Mouse (Mus musculus): ENCODE results near the gene BC028528. TPM values are rescaled to one million over a fixed set of nuclear protein-coding genes. Genes with fewer than 3 reads are reported as not detected.
"Not testable (repeated sequence)": the region's sequence is repeated elsewhere in the genome, so short reads cannot be mapped to it uniquely, and the experiment has no call there.

Gene BC028528
- polyA plus RNA-seq, 1 experiment from 2014 or later: 10.2 TPM

GRCm38 (mm10) chr3:95928261-95928657 lies 36.5 kb upstream of the BC028528 start:
- H3K4me1 ChIP-seq: peaks cover 19% of the 10 kb centered on the region
- H3K9ac ChIP-seq (replicated peaks): peak overlapping the region; percentile 55; the same call in 1 of the 2 replicates
- peak overlapping the region; percentile 56 for H3K4me2 ChIP-seq (replicated peaks)
- no peaks in the 10 kb centered on the region for H3K9me3 ChIP-seq
- H3K36me3 ChIP-seq: peaks cover 1% of the 10 kb centered on the region; the same call in 1 of the 2 replicates
- peak overlapping the region; percentile 88 for H3K27ac ChIP-seq (replicated peaks)
- no peak for ATAC-seq (ENCODE audit: low FRiP score, low read depth)
- no peaks in the 10 kb centered on the region for H3K27me3 ChIP-seq
- 79% methylated on average over 6 of the region's 6 CpGs for WGBS
- peak overlapping the region; percentile 95 for H3K4me3 ChIP-seq

GRCm38 (mm10) chr3:95925087-95925486 lies 33.3 kb upstream of the BC028528 start:
- no peak overlapping the region for H3K4me2 ChIP-seq (replicated peaks)
- no peak overlapping the region for H3K9ac ChIP-seq (replicated peaks)
- no peak overlapping the region for H3K4me3 ChIP-seq
- no peaks in the 10 kb centered on the region for H3K9me3 ChIP-seq
- H3K4me1 ChIP-seq: no peaks in the 10 kb centered on the region
- H3K27me3 ChIP-seq: no peaks in the 10 kb centered on the region
- no peak for ATAC-seq (ENCODE audit: low FRiP score, low read depth)
- H3K27ac ChIP-seq (replicated peaks): no peak overlapping the region
- H3K36me3 ChIP-seq: no peaks in the 10 kb centered on the region
- WGBS: 82% methylated on average over 5 of the region's 5 CpGs

- WGBS: 81% methylated on average over 4 of the region's 4 CpGs
- no peaks in the 10 kb centered on the region for H3K9me3 ChIP-seq
- no peak overlapping the region for H3K4me2 ChIP-seq (replicated peaks)
- H3K9ac ChIP-seq (replicated peaks): no peak overlapping the region
- H3K4me1 ChIP-seq: no peaks in the 10 kb centered on the region
- no peak for ATAC-seq (ENCODE audit: low FRiP score, low read depth)
- H3K27ac ChIP-seq (replicated peaks): no peak overlapping the region
- no peak overlapping the region for H3K4me3 ChIP-seq
- no peaks in the 10 kb centered on the region for H3K36me3 ChIP-seq
- H3K27me3 ChIP-seq: no peaks in the 10 kb centered on the region
Measured at GRCm38 (mm10) chr3:95924185-95924584, 32.4 kb upstream of the BC028528 start.

- 91% methylated on average over 7 of the region's 7 CpGs for WGBS
Measured at GRCm38 (mm10) chr3:95923429-95923828, 31.6 kb upstream of the BC028528 start.

GRCm38 (mm10) chr3:95920532-95920931 lies 28.7 kb upstream of the BC028528 start:
- H3K4me1 ChIP-seq; H3K9me3 ChIP-seq; H3K36me3 ChIP-seq; H3K4me2 ChIP-seq (replicated peaks); H3K4me3 ChIP-seq; ATAC-seq (ENCODE audit: low FRiP score, low read depth); H3K27me3 ChIP-seq; H3K27ac ChIP-seq (replicated peaks); H3K9ac ChIP-seq (replicated peaks): not testable (repeated sequence)
- 67% methylated on average over 2 of the region's 2 CpGs for WGBS

More at GRCm38 (mm10) chr3:95923429-95923828, 31.6 kb upstream of the BC028528 start:
- H3K4me1 ChIP-seq; H3K4me3 ChIP-seq; H3K4me2 ChIP-seq (replicated peaks); H3K27me3 ChIP-seq; H3K27ac ChIP-seq (replicated peaks); H3K9ac ChIP-seq (replicated peaks); ATAC-seq (ENCODE audit: low FRiP score, low read depth); H3K9me3 ChIP-seq; H3K36me3 ChIP-seq: not testable (repeated sequence)

- H3K4me3 ChIP-seq: no peak overlapping the region
- ATAC-seq (ENCODE audit: low FRiP score, low read depth): no peak
- H3K9ac ChIP-seq (replicated peaks): no peak overlapping the region
- WGBS: 82% methylated on average over 7 of the region's 7 CpGs
- H3K4me2 ChIP-seq (replicated peaks): no peak overlapping the region
- no peaks in the 10 kb centered on the region for H3K36me3 ChIP-seq
- H3K27me3 ChIP-seq: peaks cover 3% of the 10 kb centered on the region; the same call in 1 of the 2 replicates
- no peaks in the 10 kb centered on the region for H3K4me1 ChIP-seq
- no peak overlapping the region for H3K27ac ChIP-seq (replicated peaks)
- no peaks in the 10 kb centered on the region for H3K9me3 ChIP-seq
Measured at GRCm38 (mm10) chr3:95916760-95917159, 25.0 kb upstream of the BC028528 start.

GRCm38 (mm10) chr3:95914706-95915105 lies 22.9 kb upstream of the BC028528 start:
- Histone ChIP-seq H3K4me2 (replicated peaks) (no peak overlapping the region), H3K4me3 (no peak overlapping the region), H3K9ac (replicated peaks) (no peak overlapping the region), H3K9me3 (no peaks in the 10 kb centered on the region), H3K27ac (replicated peaks) (no peak overlapping the region), H3K27me3 (peaks cover 3% of the 10 kb centered on the region; the same call in 1 of the 2 replicates), H3K4me1 (no peaks in the 10 kb centered on the region), H3K36me3 (no peaks in the 10 kb centered on the region)
- ATAC-seq (ENCODE audit: low FRiP score, low read depth): no peak
- 91% methylated on average over 4 of the region's 4 CpGs for WGBS

GRCm38 (mm10) chr3:95907613-95908012 lies 15.8 kb upstream of the BC028528 start:
- Histone ChIP-seq H3K27ac (replicated peaks) (no peak overlapping the region), H3K9ac (replicated peaks) (no peak overlapping the region), H3K36me3 (no peaks in the 10 kb centered on the region), H3K4me2 (replicated peaks) (no peak overlapping the region), H3K9me3 (no peaks in the 10 kb centered on the region), H3K27me3 (peaks cover 24% of the 10 kb centered on the region), H3K4me3 (no peak overlapping the region), H3K4me1 (peaks cover 38% of the 10 kb centered on the region)
- ATAC-seq (ENCODE audit: low FRiP score, low read depth): no peak
- WGBS: 55% methylated on average over 4 of the region's 4 CpGs

GRCm38 (mm10) chr3:95906860-95907259 lies 15.1 kb upstream of the BC028528 start:
- Histone ChIP-seq H3K9ac (replicated peaks) (no peak overlapping the region; the same call in 1 of the 2 replicates), H3K4me1 (peaks cover 44% of the 10 kb centered on the region), H3K9me3 (no peaks in the 10 kb centered on the region), H3K27ac (replicated peaks) (no peak overlapping the region), H3K4me3 (peak overlapping the region; percentile 35; the same call in 1 of the 2 replicates), H3K36me3 (no peaks in the 10 kb centered on the region), H3K27me3 (peaks cover 27% of the 10 kb centered on the region), H3K4me2 (replicated peaks) (peak overlapping the region; percentile 70)
- ATAC-seq (ENCODE audit: low FRiP score, low read depth): no peak
- WGBS: 0% methylated on average over 12 of the region's 12 CpGs

GRCm38 (mm10) chr3:95905940-95906492 lies 14.2 kb upstream of the BC028528 start:
- Histone ChIP-seq H3K36me3 (no peaks in the 10 kb centered on the region), H3K4me1 (peaks cover 45% of the 10 kb centered on the region), H3K27me3 (peaks cover 27% of the 10 kb centered on the region), H3K27ac (replicated peaks) (peak overlapping the region; percentile 30; the same call in 1 of the 2 replicates), H3K9me3 (no peaks in the 10 kb centered on the region), H3K9ac (replicated peaks) (peak overlapping the region; percentile 32; the same call in 1 of the 2 replicates), H3K4me3 (peak overlapping the region; percentile 35), H3K4me2 (replicated peaks) (peak overlapping the region; percentile 70)
- WGBS: 4% methylated on average over 12 of the region's 12 CpGs
- no peak for ATAC-seq (ENCODE audit: low FRiP score, low read depth)

- peak; percentile 78 for ATAC-seq (ENCODE audit: low FRiP score, low read depth)
- Histone ChIP-seq H3K4me3 (peak overlapping the region; percentile 35), H3K36me3 (no peaks in the 10 kb centered on the region), H3K27me3 (peaks cover 27% of the 10 kb centered on the region), H3K9me3 (no peaks in the 10 kb centered on the region), H3K4me1 (peaks cover 45% of the 10 kb centered on the region), H3K9ac (replicated peaks) (peak overlapping the region; percentile 32), H3K4me2 (replicated peaks) (peak overlapping the region; percentile 70), H3K27ac (replicated peaks) (peak overlapping the region; percentile 30; the same call in 1 of the 2 replicates)
- under 1% methylated on average over 18 of the region's 18 CpGs for WGBS
Measured at GRCm38 (mm10) chr3:95905146-95905939, 13.5 kb upstream of the BC028528 start.

- H3K9me3 ChIP-seq: no peaks in the 10 kb centered on the region
- peak within 1 kb of the TSS; percentile 70 for H3K4me2 ChIP-seq (replicated peaks)
- H3K27me3 ChIP-seq: peaks cover 27% of the 10 kb centered on the region
- H3K36me3 ChIP-seq: no peaks in the 10 kb centered on the region
- H3K4me3 ChIP-seq: peak within 1 kb of the TSS; percentile 35
- peak; percentile 65 for ATAC-seq (ENCODE audit: low FRiP score, low read depth)
- peak within 1 kb of the TSS; percentile 58 for H3K9ac ChIP-seq (replicated peaks)
- 2% methylated on average over 15 of the region's 15 CpGs for WGBS
- peaks cover 45% of the 10 kb centered on the region for H3K4me1 ChIP-seq
- H3K27ac ChIP-seq (replicated peaks): peak within 1 kb of the TSS; percentile 30
Measured at GRCm38 (mm10) chr3:95904568-95904967, 12.8 kb upstream of the BC028528 start, which contains the start of gene Car14. TSS of gene Car14 (minus strand) at chr3:95904691.
